Mouse (Mus musculus) heart, postnatal 4 days (tissue): ENCODE results near the gene Etv1. TPM values are rescaled to one million over a fixed set of nuclear protein-coding genes. Genes with fewer than 3 reads are reported as not detected.

ENCODE experiments used
- DNase-seq: peaks from one replicate; pipeline ENCODE4 v3.0.0; 2021
- total RNA-seq, 2 experiments: library from RNA; stranded (reverse); gene quantifications; 2 replicates each; pipeline ENCODE4 v1.2.3; 2021

The Etv1 gene
- 10 to 100 TPM; 19.4 to 19.7 TPM for total RNA-seq

DNA sequence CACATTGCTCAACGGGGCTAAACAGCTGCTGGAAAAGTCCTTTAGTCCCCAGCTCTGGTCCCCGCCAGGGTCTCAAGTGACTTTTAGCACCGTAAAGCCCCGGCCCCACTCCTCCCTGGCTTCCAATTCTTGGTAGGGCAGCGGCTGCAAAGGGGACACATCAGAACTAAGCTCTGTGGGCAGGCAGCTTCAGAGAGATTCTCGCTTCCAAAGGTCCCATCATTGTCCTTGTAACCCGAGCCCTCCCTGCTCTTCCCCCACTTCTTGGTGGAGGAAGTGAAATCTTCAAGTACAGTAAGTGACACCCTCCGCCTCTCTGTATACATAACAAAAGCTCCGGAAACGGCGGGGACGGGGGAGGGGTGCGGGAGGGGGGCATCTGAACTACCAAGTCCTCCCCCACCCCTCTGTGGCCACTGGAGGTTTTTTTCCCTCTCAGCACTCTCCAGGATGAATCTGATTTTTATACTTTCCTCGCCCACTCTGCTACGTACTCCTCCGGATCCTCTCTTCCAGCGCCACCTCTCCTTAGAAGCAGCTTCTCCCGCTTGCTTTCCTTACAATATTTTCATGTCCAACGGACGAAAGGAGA lies at the start of gene Etv1:
Etv1 (plus strand) TSS at position 195 of the 592 bp plus-strand sequence.
- DNase-seq: peak; percentile 53

DNA sequence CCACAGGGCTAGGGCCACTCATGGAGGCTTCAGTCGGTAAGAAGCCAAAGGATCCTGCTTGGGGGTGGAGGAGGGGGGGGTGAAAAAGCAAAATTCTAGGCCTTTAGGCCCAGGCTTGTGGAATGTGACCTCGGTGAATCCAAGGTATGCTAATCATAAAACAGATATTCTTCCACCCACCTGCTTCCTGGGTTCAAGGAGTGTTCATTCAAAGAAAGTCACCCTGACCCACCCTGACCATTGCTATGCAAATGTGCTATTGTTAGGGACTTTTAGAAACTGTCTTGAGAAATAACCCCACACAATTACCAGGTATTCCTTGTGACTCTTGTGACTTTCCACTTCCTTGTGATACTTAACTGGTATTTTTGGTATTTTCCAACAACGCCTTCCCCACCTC lies 49.5 kb upstream of the Etv1 start:
- no peak for DNase-seq

DNA sequence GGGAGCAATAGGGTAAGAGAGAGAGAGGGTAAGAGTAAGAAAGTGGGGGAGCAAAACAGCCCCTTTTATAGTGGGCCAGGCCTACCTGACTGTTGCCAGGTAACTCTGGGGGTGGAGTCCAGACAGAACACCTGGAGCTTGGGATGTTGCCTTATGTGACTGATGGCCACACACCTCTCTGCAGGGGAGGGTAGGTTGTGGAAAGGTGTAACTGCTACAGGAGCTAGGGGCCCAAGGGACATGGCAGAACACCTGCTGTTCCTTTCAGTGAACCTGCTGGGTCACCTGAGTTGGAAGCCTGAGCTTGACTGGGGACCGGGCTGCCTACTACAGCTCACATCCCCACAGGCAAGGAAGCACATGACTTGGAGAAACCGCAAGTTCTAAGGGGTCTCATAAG lies 48.4 kb upstream of the Etv1 start:
- DNase-seq: no peak

DNA sequence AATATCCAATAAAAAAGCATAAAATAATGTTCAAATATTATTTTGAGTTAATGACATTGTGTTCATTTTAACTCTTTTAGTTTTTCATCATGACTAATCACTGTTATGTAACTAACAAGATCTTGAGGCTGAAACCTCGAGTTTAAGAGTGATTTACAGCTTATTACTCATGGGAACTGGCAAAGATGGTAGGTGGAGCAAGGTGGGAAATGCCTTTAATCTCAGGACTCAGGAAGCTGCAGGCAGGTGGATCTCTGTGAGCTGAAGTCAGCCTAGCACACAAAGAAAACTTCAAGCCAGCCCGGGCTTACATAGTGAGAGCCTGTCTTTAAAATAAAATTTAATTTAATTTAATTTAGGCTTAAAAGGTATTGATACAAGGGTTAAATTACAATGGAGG lies 19.9 kb upstream of the Etv1 start:
- DNase-seq: no peak

DNA sequence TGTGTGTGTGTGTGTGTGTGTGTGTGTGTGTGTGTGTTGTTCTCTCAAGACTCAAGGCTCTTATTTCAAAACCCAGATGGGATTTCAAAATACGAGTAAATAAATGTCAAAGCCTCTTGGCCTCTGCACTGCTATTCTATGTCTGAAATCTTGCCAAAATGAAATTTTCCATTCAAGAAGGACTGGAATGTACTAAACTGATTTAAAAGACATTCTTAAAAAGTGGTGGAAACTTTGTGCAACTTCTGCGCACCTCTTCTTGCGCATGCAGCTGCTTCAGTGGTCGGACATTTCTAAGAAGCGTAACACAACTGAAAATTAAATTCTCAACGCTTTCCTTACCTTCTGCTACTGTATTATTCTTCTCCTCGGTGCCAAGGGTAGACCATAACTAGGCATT lies 1.9 kb upstream of the Etv1 start:
- DNase-seq: no peak

DNA sequence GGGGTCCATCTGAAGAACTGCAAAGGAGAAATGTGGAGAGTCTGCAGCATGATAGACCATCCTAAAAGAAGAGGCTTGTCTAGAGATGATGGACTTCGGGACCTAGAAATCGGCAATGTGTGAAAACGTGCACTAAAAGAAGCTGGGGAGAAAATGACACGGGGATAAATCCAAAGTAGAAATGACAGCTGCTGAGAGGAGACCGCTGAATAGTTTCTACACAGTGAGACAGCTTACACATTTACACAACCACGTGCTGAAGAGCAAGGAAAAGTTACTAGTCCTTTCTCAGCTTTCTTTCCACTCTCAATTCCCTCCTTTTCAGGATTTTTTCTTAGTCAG lies 1.3 kb upstream of the Etv1 start:
- DNase-seq: no peak

DNA sequence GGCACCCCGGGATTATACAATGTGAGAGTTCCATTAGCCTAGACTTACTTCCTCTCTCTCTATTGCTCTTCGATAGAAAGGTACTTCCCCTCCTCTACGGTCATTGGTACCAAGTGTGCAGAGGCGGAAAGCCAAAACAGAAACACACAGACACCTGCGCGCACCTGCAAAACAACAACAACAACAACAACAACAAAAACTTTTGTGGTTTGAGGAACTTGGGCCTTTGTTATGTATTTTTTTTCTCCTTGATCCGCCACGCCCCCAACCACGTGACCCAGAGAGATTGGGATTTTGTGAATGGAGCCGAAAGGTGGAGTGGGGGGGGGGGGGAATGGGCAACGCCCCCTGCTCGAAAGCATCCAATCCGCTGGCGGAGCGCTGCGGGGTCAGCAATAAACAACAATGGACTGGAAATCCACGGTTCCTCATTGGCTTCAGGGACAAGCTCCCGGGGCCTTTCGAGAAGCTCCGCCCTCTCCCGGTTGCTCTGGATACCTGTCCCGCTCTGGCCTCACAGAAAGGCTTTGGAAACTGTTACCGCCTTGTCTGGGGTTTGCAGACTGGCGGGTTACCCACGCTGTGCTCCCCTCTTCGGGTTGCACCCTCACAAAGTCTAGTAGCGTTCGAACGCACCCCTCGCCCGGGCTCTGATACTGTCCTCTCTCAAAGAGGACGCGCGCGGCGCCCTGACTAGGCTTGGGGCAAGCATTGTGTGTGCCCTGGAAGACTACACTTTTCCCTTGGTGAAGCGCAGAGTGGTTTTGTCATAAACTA lies 693 bp upstream of the Etv1 start:
- peak; percentile 88 for DNase-seq

DNA sequence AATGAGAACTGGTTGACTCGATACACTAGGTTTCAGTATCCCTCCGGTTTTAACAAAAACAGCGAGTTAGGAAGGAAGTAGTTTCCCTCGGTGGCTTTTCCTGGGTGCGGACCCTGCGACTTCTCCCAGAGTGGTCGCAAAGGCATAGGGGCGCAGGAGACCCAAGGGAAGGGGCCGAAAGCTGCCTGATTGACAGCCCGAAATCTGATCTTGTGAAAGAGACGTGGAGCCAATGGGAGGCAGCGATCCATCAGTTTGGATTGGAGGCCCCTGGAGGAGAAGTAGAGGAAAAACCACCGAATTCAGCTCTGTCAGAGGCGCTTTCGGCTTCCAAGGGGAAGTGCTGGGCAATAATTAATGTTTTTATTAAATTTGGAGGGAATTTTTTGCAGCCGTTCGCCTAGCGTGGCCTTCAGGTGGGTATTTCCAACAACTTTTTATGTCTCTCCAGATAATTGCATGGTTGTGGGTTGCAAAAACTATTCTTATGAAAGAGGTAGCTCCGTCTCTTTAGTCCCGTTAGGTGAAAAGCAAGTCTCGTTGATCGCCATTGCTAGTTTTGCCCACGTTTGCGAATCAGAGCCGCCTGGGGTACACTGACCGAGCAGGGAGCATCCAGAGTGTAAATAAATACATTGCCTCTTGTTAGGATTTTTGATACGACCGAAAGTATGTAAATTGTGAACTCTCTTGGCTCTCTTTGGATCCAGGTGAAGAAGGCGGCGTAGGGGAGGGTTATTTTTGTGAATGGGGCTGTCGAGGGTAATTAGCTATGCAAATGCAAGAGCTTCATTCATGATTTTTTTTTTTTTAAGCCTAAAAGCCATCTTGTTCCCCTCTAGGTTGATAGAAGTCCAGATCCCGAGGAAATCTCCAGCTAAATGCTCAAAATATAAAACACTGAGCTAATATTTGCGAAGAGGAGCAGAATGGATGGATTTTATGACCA lies 1.1 kb downstream of the Etv1 start:
- DNase-seq: peak; percentile 70

DNA sequence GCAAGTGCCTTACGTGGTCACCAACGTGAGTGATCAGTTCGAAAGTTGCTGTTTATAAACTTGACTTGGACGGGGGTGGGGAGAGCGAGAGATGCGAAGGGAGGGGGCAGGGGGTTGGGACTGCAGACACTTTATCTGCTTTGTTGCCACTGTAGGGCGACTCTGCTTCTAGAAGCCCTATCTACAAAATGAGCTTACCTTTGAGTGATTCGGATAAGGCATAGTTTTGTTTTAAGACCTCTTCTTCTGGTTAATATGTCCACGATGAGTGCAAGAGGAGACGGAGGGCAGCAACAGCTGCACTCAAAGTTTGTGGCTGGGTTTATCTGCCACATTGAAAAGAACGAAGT lies 1.8 kb downstream of the Etv1 start:
- DNase-seq: peak; percentile 27

DNA sequence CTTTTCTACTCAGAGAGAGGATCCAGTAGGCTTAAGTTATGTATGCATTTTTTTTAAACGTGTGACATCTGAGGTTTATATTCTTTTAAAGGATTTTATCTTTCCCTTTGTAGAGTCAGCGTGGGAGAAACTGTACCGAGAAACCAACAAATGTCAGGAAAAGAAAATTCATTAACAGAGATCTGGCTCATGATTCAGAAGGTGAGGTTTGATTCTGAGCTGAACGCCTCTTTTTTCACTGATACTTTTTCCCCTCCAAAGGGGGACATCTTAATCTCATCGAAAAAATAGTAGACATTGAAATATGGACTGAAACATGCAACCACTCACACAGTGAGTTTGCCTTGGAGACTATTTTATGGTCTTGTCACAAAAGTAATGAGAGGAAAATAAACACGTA lies 2.5 kb downstream of the Etv1 start:
- DNase-seq: no peak

DNA sequence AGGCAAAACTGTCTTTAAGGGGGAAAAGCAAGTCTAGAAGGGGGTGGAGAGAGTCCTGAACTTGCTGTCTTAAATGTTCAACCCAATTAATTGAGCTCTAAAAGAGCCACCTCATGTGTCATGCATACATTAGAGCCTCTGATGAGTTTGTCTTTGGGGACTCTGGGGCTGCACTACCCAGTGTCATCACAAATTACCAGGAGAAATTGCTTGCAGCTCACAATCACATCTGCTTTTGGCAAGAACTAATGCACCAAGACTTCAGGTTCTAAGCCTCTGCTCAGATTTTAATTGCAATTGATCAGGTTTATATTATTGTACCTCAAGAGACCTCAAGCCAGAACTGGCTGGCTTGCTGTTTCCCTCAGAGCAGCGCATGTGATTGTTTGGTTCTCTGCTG lies 4.1 kb downstream of the Etv1 start:
- DNase-seq: no peak

DNA sequence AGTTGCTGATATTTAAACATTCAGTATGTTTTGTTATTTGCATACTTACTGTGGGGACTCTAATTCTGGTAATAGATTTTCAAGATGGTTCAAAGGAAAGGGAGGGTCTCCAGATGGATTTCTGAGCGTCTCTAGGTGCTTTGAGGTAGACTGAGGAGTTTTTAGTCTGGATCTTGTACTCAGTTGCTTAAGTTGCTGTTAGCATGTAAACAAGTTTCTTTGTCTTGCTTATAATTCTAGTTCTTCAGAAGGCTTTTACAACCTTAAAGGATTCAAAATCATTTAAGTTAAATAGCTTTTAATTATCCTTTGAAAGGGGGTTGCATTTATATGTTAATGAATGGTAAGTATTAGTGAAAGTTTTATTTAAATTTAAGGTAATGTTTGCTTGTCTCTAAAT lies 5.0 kb downstream of the Etv1 start:
- DNase-seq: no peak

DNA sequence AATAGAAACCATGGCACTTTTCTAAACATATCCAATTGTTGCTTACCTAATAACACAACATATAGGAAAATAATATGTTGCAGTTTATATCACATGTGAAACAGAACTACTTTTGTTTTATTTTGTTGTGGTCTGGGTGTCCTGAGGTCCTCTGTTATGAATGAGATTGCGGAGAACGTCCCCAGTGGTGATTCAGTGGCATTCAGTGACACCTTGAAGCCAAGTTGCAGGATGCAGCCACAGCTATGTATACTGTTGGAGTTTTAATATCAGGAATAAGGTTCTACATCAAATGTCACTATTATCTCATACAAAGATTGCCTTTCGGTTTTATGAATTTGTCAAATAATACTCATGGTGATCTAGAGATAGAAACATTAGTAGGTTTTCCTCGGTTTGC lies 7.4 kb downstream of the Etv1 start:
- DNase-seq: no peak

DNA sequence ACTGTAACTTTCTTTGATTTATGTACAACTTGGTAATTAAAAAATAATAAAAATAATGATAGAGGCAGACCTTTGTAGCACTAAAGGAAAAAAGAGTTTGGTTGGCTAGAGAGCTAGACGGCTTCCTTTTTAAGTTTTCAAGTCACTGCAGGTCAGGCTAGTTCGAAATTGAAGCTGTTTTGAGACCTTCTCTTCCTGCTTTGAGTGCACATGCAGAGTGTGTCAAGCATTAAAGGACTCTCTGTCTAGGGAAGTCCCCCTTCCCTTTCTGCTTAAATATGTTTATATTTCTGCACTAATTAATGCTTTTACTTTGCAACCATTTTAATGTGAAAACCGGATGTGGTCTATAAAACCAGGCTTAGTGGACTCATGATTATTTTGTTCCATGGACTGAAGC lies 8.5 kb downstream of the Etv1 start:
- no peak for DNase-seq

DNA sequence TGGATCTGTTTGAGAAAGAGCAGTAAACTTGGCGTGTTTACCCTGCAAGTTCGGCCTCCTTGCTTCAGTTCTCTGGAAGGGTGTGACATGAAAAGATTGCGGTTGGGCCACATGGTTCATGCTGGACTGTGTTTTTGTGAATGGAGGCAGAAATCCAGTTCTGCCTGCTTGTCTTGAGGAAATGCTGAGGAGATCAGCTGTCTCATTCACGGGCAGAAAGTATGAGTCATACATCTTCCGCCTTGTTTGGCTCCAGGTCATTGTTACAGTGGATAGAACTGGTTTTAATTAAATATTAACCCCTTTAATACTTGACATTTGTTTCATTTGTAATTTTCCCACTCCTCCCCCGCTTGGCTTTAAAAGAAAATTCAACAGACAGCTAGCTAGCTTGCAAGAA lies 9.4 kb downstream of the Etv1 start:
- DNase-seq: peak; percentile 58

DNA sequence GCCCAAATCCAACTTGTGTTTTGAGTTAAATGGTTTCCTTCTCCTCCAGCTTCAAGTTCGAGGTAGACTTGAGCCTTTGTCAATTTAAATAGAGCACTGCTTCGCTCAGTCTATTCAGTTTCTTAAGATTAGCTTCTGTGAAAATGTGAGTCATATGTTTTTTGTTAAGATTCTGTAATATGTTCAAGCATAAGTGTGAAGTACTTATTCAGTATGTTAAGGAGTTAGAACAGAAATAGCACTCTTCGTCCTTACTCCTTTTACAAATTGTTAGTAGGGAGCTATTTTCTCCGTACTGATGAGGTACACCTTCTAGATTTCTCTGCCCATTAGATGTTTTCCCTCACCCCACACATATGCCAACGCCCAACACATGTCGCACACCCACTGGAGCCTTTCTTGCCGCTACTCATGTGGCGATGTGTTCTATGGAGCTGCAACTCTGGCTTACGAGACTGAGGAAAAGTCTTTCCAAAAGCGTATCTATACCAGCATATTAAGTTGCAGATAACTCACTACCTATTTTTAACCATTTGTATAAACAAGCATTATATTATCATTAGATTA lies 10.7 kb downstream of the Etv1 start:
- no peak for DNase-seq

DNA sequence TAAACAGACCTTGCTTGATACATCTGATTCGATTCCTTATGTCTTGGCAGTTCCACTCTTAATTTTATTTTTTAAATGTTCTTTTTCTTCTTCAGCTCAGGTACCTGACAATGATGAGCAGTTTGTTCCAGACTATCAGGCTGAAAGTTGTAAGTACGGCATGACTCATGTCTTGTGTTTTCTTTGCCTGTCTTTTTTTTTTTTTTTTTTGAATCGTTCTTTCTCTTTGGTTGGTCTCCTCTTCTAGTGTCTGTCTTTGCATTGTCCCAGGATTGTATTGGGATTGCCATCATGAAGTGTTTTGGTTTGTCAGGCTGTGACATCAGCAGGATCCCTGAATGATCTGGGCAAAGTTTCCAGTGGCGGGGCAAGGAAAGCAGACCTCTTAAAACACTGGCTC lies 13.9 kb downstream of the Etv1 start:
- no peak for DNase-seq

DNA sequence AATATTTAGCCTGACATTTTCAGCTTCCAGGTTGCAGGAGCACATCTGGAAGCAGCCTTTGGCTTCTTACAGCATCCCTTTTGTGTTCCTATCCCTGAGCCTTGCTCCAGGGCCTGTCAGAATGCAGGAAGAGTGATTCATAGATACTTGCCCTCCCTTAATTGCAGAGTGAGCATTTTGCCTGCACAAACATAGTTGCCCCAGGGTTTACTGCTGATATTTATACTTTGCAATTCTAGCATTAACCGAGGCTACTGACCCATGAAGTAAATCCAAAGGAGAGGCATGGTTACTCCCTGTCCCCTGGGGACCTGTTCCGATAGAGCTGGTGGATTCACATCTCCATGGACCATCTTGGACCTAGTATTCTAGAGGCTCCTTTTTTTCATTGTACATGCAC lies 14.5 kb downstream of the Etv1 start:
- DNase-seq: no peak

DNA sequence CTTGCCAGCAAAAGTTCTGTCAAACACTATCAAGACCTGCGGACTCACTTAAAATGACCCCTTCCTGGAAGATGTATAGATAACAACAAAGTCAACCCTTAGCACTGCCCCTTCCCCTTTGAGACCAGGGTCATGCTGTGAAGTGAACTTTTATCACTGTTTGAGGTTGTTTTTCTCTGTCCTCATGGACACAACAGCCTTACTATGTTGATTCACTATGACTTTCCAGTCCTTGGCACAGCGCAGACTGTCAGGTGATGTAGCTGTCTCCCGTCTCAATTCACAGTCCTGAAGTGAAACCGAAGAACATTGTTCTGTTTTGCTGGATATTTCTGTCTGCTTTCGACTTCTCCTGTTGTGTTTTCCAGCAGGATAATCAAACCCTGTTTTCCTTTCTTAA lies 27.9 kb downstream of the Etv1 start:
- DNase-seq: no peak

DNA sequence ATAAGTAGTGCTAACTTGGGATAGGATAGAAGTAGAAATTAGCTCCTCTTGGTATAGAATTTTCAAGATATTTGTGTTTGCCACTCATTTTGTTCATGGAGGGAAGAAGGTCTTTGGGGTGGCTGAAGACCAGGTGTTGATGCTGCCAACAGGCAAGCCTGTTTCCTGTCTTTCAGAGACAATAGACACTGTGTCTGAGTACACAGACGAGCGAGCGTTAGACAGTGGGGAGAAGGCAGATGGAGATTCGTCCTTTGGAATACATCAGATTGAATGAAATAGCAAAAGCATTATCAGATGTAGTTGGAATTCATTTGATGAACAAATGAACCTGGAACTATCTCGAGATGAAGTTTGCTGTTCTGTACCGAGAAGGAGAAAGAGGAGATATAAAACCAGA lies 33.2 kb downstream of the Etv1 start:
- no peak for DNase-seq

DNA sequence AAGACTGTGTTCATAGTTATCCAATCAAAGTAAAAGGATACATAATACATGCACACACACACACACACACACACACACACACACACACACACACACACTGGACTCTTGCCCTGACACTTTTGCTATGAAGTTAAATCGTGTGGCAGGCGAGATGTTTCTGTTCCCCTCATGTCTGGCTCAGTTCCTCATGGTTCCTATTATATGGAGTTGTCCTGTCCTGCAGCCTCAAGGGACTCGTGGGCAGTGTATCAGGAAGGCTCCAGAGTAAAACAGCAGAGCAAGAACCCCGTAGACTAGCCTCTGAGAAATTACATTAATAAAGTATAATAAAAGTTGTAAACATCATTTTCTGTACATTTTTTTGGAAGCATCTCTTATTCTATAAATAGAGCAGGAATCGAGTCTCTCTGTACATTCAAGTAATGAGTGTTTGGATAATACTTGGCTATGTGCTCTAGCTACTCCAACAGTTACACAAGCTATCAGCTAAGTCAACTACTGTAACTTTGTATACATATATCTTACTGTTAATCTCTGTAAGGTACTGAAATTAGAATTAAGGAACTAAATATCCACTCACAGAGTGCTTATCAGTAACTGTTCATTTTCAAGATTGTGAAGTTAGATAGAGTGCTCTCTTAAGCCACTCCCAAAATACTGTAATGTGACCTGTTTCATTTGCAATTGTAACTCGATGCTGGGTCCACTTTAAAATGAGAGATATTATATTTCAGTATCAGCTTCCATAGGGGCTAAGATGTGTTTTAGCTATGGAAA lies 35.0 kb downstream of the Etv1 start:
- DNase-seq: no peak

DNA sequence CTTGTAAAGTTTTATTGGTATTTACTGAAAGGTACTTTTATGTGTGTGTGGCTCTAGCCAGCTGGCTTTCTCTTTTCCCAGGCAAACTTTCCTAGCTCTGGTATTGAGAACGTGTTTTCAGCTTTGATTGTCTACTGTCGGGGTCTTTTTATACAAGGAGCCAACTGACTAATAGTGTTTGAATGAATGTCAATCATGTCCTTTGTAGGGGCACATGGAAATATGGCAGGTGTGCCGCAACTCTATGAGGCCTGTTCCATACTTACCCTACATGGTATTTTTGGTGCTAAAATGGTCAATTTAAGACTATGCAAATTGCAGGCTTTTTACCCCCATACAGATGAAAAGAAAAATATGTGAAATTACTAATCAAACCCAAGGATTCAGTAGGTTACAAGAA lies 37.1 kb downstream of the Etv1 start:
- no peak for DNase-seq

DNA sequence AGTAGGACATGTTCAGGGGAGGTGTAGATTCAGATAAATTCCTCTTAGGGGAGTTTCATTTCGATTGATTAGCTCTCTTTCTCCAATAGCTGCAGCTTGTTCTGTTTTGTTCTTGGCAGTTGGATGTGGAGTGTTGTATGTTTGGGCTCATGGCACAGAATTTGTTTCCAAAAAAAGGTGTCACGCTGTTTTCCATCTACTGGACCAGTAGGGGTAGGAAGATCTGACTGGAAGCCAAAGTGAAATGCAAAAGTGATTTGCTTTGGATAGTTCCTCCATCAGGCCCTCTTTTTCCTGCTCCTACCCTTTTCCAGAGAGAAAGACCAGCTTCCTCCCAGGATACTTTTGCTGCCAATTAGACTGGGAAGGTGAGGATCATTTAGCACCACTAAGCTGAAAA lies 39.1 kb downstream of the Etv1 start:
- no peak for DNase-seq
